Mouse (Mus musculus): ENCODE measurements around the gene Abhd16b. TPM values are rescaled to one million over a fixed set of nuclear protein-coding genes. Genes with fewer than 3 reads are reported as not detected.
A peak's percentile ranks its signal among the peaks of the same experiment; 100 is the strongest.
"Not testable (repeated sequence)": the region's sequence is repeated elsewhere in the genome, so short reads cannot be mapped to it uniquely, and the experiment has no call there.

Abhd16b gene
- total RNA-seq, 1 experiment from 2014 or later, result not detected

DNA sequence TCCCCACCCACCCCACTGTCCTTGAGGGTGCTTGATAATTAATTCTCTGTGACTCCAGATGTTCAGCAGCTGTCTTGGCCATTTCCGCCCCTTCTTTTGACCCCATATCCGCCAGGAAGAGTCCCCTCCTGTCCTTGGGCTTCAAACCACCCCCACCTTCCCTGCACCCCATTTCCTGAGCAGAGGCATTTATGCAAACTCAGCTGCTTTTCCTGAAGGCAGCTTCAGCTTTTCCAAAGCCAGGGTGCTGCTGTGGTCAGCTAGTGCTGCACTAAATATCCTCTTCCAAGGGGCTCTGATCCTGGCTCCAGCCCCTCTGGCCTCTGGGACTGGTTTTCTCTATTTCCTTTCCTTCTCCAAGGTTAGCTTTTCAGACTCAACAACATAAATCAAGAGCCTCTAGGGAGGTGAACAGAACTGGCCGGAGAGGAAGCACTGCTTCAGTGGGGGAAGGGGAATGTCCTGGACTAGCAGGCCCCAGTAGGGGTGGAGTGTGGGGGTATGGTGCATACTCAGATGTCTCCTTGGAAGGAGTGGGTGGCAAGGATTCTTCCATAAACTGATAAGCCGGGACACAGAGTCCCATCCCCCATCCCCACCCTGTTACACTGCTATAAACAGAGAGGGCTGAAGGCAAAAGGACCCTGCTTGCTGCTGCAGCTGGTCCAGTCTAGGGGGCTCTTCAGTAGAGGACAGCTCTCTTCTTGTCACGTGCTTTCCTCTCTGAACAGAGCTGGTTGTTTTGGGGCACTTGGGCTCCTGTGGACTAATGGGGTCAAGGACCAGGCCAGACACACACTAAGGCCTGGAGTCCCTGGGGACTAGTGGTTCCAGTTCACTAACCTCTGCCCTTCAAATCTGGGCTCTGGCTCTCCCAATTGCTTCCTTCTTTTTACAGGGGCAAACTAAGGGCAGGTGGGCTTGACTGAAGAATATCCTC, 5.4 kb upstream of the Abhd16b start:
- DNase-seq, result peak; percentile 52

DNA sequence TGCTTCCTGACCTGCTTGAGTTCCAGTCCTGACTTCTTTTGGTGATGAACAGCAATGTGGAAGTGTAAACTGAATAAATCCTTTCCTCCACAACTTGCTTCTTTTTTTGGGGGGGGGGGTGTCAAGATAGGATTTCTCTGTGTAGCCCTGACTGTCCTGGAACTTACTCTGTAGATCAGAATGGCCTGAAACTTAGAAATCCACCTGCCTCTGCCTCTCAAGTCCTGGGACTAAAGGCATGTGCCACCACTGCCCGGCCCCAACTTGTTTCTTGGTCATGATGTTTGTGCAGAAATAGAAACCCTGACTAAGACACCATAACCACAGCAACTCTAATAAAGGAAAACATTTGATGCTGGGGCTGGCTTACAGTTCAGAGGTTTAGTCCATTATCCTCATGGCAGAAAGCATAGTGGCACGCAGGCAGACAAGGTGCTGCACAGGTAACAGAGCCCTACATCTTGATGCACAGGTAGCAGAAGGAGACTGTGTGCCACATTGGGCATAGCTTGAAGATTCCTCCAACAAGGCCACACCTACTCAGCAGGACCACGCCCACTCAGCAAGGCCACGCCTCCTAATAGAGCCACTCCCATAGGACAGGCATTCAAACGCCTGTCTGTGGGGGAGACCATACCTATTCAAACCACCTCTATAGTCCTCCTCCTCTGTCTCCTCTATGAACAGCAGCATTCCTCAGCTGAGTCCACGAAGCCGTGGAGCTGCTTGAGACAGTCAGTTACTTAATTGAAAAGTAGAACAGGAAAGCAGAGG, 1.4 kb upstream of the Abhd16b start:
- DNase-seq, result no peak

DNA sequence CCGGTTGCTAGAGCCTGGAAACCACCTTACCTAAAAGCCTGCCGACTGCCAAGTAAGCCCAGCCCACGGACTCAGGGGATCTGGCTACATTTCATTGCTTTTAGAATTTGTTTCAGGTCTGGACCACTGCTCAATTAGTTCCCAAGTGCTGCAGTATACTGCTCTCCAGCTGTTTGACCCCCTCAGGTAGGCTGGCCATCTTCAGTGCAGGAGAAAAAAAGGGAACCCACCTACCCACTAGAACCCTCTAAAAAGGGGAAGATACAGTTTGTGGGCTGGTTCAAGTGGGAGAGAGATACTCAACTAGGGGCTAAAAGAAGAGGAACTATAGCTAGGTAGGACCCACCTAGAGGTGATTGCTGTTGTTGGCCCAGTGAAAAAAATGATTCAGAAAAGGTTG, 800 bp upstream of the Abhd16b start:
- no peak for DNase-seq

DNA sequence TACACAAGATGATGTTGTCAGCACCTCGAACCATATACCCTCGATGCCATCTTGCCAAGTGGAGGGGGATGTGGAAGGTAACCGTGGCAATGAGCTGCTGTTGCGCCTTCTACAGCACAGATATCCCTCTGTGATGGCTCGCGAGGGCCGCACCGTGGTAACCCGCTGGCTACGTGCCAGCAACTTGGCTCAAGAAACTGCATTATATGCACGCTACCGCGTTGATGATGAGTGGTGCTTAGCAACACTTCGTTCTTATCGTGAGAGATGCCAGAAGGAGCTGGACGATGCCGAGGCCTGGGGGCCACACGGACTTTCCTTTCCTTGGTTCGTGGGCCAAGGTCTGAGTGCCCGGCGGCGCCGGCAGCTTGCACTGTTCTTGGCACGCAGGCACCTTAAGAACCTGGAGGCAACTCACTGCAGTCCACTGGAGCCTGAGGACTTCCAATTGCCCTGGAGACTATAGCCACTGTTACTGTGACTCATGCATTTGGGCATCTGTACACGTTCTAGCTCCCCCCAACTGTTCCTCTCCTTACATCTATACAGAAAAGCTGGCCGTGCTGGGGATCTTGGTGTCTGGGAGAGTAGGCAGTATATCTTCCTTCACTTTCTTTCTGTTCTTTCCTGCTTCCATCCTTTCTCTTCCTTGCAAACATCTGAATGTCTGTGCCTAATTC, 1.4 kb downstream of the Abhd16b start:
- no peak for DNase-seq

DNA sequence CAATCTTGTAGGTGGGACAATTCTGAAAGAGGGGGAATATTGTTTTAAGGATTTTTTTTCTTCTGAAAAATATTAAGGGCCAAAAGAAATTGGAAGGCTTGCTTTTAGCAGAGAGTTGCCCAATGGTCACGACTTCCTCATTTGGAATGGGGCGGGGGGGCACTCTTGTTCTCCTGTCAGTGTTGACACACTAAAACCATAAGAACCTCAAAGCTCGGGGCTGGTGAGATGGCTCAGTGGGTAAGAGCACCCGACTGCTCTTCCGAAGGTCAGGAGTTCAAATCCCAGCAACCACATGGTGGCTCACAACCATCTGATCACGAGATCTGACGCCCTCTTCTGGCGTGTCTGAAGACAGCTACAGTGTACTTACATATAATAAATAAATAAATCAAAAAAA, 2.8 kb downstream of the Abhd16b start:
- not testable (repeated sequence) for DNase-seq

DNA sequence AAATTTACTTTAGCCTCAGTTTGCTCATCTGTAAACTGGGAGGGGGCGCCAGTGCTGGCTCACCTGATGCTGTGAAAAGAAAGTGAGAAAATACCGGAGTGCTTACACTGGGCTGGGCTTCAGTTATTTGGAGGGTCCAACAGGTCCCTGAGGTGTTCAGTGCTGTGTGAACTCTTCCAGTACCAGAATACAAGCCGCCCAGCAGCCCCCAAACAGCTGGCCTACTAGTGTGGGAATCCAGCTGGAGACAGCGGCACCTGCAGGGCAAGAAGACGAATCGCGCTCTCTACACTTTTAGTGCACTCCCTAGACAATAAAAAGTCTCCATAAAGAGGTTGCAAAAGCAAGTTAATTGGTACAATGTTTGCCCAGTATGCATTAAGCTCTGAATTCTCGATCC, 3.3 kb downstream of the Abhd16b start:
- DNase-seq, result peak; percentile 66

DNA sequence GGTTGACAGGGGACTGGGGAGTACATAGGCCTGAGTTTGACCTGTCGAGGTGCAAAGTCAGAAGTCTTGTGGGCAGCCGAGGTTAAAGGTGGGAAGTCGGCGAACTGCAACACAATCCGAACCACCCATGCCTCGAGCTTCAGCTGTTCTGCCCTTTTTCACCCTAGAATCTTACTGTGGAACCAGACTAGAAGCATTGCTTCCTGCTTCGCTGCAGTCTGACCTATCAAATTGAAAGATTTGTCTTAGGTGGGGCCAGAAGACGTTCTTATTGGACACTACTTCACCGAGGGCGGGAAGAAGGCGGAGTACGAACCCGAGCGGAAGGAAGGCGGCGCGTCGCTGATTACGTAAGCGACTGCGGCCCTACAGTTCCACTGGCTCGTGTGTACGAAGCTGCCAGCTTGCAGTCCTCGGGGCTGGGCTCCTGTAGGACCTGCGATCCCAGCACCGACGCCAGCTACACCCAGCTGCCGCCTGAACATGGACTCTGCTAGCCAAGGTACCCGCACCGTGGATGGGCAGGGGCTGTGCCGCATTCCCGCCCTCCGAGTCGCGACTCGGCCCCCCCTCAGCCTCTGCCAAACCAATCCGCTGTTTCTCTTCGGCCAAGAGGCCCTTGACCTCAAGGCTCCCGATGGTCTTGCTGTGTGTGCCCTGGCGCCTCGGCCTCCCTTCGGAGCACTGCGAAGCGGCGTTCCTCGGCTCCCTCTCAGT, 4.0 kb downstream of the Abhd16b start, which contains the start of gene Tpd52l2:
Gene Tpd52l2, plus strand, starts transcription at position 312 of the 717 bp plus-strand sequence.
- DNase-seq, result peak; percentile 91

DNA sequence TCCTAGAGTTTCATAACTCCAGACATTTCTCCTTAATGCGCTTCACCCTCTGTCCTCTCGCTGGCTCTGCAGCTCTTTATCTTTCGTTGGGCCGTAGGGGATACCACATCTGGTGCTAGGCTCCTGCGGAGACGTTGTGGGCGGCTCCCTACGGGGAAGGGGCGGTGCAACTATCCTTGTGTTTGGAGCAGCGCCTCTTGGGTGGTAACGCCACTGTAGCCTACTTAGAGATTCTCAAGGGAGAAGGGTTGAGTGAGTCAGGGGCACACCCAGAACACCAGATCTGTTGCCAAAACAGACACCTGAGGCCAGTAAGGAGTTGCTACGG, 4.5 kb downstream of the Abhd16b start:
- DNase-seq, result peak; percentile 71

DNA sequence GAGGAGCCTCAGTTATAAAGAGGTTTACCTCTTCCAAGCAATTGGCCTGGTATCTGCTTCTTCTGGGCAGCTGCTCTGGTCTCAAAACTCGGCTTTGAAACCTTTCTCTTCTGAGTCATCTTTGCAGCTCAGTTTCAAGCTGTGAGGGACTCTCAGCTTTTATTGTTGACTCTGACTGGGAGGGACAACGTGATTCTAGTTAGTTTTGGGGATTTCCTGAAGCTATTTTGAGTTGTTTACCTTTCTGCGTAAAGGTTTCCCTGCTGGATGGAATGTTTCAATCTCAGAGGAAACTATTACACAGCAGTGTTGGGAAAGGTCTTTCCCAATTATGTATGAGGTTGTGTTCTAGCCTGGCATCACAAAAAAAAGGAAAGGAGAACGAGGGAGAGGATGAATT, 5.6 kb downstream of the Abhd16b start:
- no peak for DNase-seq

DNA sequence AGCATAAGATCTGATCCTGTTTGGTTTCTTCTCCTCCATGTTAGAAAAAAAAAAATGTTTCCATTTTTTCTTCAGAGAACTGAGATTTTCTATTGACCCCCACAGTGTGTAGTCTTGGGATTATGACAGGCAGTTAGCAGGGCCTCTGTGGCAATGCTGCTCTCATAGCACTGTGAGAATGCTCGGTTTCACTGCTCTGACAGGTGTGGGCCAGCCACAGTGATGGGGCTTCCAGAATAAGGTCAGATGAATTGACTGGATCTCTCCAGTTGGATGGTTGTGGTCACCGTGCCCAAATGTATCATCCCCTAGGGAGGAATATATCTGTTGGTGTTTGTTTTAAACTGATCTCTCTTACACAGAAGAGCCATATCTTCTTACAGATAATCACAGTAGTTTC, 16.2 kb downstream of the Abhd16b start:
- DNase-seq, result no peak

DNA sequence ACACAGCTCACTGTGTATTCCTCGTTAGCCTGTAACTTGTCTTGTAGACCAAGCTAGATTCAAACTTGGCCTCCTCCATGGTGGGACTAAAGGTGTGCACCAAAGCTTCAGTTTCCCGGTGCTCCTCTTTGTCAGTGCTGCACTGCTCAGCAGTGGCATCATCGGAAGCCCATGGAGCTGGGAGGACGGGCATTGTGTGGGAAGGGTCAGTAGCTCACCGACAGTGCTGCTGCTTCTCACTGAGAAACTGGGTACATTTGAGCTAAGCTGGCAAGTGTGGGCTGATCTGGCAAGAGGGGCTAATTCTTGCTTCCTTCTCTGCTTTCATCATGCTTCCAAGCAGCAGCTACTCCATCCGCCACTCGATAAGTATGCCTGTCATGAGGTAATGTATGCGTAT, 18.2 kb downstream of the Abhd16b start:
- DNase-seq, result no peak

DNA sequence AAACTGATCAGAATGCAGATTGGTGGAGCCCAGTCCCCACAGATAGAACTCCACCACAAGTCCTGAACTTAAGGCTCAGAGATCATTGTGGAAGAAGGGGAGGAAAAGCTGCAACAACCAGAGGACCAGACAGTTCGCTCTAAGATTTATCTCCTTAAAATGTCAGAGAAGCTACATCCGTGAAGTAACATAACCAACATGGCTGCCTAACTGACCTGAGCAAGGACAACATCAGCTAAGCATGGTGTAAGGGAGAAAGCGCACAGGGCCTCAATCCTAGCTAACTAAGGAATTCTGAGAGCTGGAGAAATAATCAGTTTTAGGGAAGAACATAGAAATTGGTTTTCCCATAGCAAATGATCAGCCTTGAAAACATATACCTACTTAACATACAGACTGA, 26.2 kb downstream of the Abhd16b start:
- no peak for DNase-seq

DNA sequence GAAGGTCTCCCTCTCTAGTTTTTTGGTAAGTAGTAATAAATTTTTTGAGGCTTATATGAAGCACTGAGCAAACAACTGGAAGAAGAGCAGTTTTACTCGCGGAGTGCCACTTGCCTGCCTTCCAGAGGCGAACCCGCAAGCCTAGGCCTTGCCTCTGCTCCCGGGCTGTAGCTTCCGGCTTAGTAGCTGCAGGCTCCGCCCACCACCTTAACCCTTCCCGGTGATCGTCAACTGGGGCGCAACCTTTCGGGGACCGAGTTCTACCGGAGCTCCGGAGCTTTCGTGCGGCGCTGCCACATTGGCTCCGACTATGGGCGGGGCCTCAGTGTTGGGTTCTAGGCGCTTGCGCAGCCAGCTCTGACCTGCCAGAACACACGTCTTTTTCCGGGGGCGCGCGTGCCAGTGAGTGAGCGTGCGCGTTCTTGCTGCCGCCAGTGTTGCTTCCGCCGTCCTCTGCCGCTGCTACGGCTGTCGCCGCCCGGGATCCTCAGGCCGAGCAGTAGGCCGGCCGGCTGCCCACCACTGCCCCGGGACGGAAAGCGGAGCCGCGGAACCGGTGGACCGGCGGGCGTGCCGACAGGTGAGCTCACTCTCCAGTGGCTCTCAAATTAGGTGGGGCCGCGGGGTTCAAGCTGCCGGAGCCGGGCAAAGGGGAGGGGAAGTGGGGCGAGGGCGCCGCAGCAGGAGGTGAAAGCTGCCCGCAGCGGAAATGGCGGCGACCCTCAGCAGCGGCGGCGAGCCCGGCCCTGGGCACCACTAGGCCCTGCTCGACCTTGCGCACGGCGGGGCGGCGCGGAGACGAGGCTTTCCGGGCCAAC, 27.3 kb downstream of the Abhd16b start, which contains the start of gene Dnajc5:
Gene Dnajc5, plus strand, starts transcription at position 368 of the 818 bp plus-strand sequence.
- peak; percentile 96 for DNase-seq

DNA sequence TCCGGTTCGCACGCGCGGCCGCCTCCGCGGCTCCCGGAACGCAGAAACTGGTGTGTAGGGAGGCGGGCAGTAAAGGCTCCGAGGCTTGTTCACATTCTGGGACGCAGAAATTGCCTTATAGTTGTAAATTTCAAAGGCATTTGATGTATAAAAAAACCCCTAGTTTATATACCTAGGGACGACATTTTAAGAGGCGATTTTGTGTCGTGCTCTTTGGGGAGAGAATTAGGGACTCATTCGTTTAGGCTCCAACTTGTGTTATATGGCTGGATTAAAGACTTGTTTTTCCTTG, 27.9 kb downstream of the Abhd16b start:
- no peak for DNase-seq

DNA sequence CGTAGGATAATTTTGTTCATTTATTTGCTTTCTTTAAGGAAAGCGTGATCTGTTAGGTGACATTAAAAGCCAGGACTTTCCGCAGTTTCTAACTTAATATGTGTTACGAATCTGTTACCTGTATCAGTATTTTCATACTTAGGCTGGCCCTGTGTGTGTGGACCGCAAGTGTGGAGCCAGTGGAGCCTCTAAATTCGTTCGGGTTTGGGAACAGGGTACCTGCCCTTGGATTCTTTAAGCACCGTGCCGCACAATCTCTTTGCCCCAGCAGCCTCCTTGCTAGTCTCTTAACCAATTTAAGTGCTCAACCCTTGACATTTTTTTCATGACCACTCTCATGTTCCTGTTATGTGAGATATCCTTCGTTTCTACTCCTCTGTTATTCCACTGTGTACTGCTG, 28.5 kb downstream of the Abhd16b start:
- DNase-seq, result no peak

DNA sequence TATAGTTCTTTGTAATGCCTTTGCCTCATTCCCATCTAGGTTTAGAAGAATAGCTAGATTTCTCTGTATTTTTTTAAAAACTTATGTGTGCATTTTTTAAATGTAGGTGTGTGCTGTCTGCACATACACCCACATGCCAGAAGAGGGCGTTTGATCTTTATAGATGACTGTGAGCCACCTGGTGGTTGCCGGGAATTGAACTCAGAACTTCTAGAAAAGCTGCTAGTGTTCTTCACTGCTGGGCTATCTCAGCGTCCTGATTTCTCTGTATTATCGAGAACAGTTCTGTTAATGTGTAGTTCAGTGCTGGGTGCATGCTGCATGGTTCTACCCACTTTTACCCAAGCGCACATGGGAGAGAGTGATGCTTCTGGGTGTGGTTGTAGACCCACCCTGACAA, 29.8 kb downstream of the Abhd16b start:
- no peak for DNase-seq

DNA sequence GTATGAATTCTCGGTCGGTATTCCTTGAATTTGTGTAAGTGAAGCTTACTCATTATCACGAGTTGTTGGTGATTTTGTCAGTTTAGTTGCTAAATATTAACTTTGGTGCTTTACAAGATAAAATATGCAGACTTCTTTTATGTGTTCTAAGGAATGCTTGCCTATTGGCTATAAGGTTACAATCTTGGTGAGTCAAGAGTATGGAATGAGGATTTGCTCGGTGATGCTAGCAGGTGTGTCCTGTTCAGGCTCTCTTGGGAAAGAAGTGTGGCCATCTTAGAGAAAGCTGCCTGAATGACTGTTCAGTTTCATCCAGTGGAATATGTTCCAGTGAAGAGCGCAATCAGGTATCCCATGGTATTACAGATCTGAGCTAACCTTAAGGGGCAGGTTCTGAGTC, 32.5 kb downstream of the Abhd16b start:
- DNase-seq, result no peak

DNA sequence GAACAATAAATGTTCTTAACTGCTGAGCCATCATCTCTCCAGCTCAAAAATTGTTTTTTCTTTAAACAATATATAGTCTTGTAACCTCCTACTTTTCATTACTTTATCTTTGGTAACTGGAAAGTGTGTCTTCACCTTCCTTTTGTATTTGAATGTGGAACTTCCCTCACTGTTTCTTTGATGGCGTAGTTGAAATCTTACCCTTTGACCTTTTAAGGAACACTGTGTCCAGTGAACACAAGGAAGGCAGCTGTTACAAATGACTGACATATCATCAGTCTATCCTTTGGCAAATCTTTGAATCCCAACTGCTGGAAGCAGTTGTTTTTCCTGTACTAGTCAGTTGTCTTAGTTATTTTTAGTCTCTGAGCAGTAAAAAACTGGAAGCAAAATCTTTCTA, 36.1 kb downstream of the Abhd16b start:
- no peak for DNase-seq

DNA sequence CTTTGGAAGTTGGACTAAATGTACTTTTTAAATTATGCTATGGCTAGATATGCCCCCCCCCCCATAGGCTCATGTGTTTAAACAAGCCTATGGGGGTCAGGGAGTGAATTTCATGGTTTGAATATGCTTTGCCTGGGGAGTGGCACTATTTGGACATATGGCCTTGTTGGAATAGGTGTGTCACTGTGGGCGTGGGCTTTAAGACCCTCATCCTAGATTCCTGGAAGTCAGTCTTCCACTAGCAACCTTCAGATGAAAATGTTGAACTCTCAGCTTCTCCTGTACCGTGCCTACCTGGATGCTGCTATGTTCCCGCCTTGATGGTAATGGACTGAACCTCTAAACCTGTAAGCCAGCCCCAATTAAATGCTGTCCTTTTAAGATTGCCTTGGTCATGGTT, 39.6 kb downstream of the Abhd16b start:
- no peak for DNase-seq

DNA sequence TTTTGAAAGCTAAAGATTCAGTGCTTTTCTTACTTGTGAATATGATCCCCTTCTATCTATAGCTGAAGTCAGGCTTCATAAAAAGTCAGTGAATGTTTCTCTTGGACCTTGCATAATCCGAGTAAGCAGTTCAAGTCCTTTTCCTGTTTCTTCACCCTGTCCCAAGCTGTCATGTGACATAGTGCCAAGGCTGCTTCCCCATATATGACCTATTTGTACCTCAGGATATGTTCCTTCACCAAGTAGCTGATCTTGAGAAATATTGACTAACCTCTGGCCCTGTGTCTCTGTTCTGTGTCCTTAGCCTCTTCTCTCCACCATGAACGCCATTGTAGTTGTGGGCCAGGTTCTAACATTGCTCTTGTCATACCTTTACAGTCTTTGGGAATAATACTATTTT, 43.4 kb downstream of the Abhd16b start:
- DNase-seq, result no peak

DNA sequence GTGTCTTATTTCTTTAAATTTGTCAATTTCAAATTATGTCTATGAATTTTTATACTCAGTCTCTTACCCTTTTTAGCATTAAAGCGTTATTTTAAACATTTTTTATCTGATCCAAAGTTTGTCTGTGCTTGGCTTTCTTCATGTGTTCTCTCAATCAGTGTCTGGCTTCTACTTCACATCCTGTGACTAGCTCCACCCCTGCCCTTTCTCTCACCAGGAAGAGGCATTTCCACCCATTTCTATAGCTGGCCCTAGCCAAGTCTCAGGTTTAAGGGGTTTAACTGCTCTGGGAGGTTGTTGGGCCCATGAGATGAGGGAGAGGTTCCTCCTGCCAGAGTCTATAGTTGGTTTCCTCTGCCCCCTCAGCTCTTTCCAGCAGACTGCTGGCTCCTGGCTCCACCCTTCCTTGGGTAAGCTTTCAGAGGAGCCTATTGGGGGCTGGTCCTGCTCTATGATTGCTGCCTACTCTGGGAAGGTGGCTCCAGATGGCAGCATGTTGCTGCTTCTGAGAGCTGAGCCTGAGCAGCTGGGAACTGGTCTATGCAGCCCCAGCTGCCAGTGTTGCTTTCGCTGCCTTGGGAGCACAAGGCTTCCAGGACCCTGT, 44.5 kb downstream of the Abhd16b start:
- DNase-seq, result no peak
